Mouse (Mus musculus): Measurements from ENCODE around the gene Ddrgk1. TPM values are rescaled to one million over a fixed set of nuclear protein-coding genes. Genes with fewer than 3 reads are reported as not detected.

The Ddrgk1 gene
- polyA plus RNA-seq, 2 experiments: 27.9 to 35.4 TPM

DNA sequence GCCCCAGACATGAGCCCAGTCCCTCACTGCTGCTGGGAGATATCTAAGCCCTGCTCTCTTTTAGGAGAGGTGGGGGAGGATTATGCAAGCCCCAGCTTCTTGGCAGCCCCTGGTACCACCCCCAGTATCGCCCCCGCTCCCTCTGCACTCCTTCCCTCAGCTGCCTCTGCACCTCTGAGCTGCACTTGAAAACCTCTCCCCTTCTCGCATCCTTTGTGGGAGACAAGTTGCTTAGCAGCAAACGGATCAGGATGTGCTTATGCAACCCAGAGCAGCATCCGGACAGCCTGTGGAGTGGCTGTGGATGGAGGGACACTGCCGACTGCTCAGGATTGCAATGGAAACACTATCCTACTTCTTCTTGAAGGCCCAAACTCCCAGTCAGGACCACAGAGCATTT is 6.9 kb downstream of the Ddrgk1 start:
- Histone ChIP-seq H3K4me1 (replicated peaks; ENCODE audit: control insufficient read depth in 2 of 2, insufficient read depth in 2 of 2, low read length in 1 of 2) (peaks cover 25 to 36% of the 10 kb centered on the region in 2 experiments), H3K4me2 (ENCODE audit: low read depth) (no peak overlapping the region), H3K36me3 (replicated peaks; ENCODE audit: control insufficient read depth, insufficient read depth, low read depth) (peaks cover 44% of the 10 kb centered on the region), H3K9ac (replicated peaks) (no peak overlapping the region), H3K27me3 (ENCODE audit: control insufficient read depth, insufficient read depth, low read length) (no peaks in the 10 kb centered on the region), H3K4me3 (ENCODE audit: insufficient read depth in 1 of 2, low read depth in 2 of 2, low read length in 2 of 2) (no peak overlapping the region), H3K9me3 (ENCODE audit: control insufficient read depth, low read length) (no peaks in the 10 kb centered on the region), H3K27ac (no peak overlapping the region)
- no peak for DNase-seq (ENCODE audit: low read depth in 3 of 3, low spot score in 3 of 3)
- no peak for TF ChIP-seq EP300 (IDR thresholded peaks at IDR 0.05; ENCODE audit: low read depth)
- TF ChIP-seq CTCF (IDR thresholded peaks at IDR 0.05; ENCODE audit: low read depth): no peak
- no peak for ATAC-seq (ENCODE audit: insufficient read depth)
- WGBS (ENCODE audit: insufficient replicate concordance): 80% methylated on average over 6 of the region's 6 CpGs

DNA sequence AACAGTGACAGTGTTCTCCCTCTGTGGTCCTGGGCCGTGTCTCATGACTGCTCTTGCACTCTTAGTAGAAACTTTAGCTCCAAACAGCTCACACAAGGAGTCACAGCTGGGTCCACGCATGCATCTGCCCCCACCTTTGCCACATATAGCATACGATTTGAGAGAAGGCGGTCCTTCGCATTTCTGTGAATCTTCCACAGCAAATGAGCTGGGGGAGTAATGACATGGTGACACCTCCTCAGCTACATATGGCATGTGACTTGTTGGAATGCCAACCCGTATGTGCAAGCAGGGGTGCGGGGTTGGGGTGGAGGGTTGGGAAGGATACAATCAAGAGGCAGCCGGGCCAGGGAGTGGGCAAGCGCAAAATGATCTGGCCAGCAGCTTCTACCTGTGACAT is 7.9 kb downstream of the Ddrgk1 start:
- Histone ChIP-seq H3K27ac (peak overlapping the region; percentile 92), H3K27me3 (ENCODE audit: control insufficient read depth, insufficient read depth, low read length) (no peaks in the 10 kb centered on the region), H3K4me1 (replicated peaks; ENCODE audit: control insufficient read depth in 2 of 2, insufficient read depth in 2 of 2, low read length in 1 of 2) (peaks cover 25 to 36% of the 10 kb centered on the region in 2 experiments), H3K4me2 (ENCODE audit: low read depth) (no peak overlapping the region; the same call in 1 of the 2 replicates), H3K9ac (replicated peaks) (no peak overlapping the region), H3K4me3 (ENCODE audit: insufficient read depth in 1 of 2, low read depth in 2 of 2, low read length in 2 of 2) (no peak overlapping the region), H3K9me3 (ENCODE audit: control insufficient read depth, low read length) (no peaks in the 10 kb centered on the region), H3K36me3 (replicated peaks; ENCODE audit: control insufficient read depth, insufficient read depth, low read depth) (peaks cover 41% of the 10 kb centered on the region)
- ATAC-seq (ENCODE audit: insufficient read depth) (no peak), DNase-seq (ENCODE audit: low read depth in 3 of 3, low spot score in 3 of 3) (no peak)
- WGBS (ENCODE audit: insufficient replicate concordance): 88% methylated on average over 9 of the region's 9 CpGs
- TF ChIP-seq EP300 (IDR thresholded peaks at IDR 0.05; ENCODE audit: low read depth): no peak
- TF ChIP-seq CTCF (IDR thresholded peaks at IDR 0.05; ENCODE audit: low read depth): no peak

DNA sequence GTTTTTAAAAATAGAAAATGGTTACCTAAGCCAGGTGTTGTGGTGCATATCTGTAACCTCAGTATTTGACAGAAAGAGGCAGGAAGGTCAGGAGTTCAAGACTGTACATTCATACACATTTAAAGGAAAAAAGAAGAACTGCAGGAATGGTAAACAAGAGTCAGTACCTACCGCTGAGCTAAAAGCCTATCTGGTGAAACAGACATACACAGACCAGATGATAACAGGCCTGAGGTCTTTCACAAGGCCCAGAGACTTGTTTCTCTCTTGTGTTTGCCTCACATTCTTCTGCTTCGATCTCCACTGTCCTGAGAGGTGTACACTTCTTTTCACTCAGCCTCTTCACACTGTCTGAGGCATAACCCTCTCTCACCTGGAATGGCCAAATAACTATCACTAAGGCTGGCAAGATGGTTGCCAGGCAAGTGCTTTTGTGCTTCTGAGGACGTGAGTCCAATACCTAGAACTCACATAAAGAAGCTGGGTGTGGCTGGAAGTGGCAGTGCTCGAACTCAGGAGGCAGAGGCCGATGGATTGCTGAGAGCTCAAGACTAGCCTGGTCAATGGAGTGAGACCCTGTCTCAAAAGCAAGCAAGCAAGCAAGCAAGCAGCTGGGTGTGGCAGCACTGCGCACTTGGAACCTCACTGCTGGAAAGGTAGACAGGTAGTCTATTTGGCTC is 8.7 kb downstream of the Ddrgk1 start:
- Histone ChIP-seq H3K27ac (peak overlapping the region; percentile 92), H3K27me3 (ENCODE audit: control insufficient read depth, insufficient read depth, low read length) (no peaks in the 10 kb centered on the region), H3K36me3 (replicated peaks; ENCODE audit: control insufficient read depth, insufficient read depth, low read depth) (peaks cover 34% of the 10 kb centered on the region), H3K4me1 (replicated peaks; ENCODE audit: control insufficient read depth in 2 of 2, insufficient read depth in 2 of 2, low read length in 1 of 2) (peaks cover 25 to 36% of the 10 kb centered on the region in 2 experiments), H3K9me3 (ENCODE audit: control insufficient read depth, low read length) (no peaks in the 10 kb centered on the region), H3K4me2 (ENCODE audit: low read depth) (peak overlapping the region; percentile 64), H3K4me3 (ENCODE audit: insufficient read depth in 1 of 2, low read depth in 2 of 2, low read length in 2 of 2) (no peak overlapping the region), H3K9ac (replicated peaks) (peak overlapping the region; percentile 60)
- TF ChIP-seq EP300 (IDR thresholded peaks at IDR 0.05; ENCODE audit: low read depth) (peak; percentile 78), CTCF (IDR thresholded peaks at IDR 0.05; ENCODE audit: low read depth) (no peak)
- ATAC-seq (ENCODE audit: insufficient read depth): peak; percentile 92
- peak; percentile 48 to 63 (median 62) for DNase-seq (ENCODE audit: low read depth in 3 of 3, low spot score in 3 of 3)
- 30% methylated on average over 6 of the region's 6 CpGs for WGBS (ENCODE audit: insufficient replicate concordance)

DNA sequence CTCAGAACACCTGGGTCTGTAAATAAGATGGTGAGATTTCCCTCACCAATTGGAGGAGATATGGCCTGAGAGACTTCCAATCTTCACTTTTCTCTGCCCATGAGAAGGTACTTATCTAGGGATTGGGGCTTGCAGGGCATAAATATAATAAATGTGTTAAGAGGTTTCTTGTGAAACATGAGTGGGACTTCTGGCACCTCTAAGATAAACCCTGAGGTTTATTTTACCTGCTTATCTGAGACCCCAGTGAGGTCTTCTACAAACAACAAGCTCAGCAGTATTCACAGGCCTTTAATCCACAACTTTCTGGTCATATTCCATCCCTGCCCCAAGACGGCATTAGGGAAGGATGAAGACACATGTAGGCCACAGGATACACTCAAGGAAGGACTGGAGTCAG is 10.7 kb downstream of the Ddrgk1 start:
- WGBS (ENCODE audit: insufficient replicate concordance): 42% methylated on average over 1 of the region's 1 CpGs
- Histone ChIP-seq H3K27ac (peak overlapping the region; percentile 63), H3K9ac (replicated peaks) (0 out of 2 replicates have a peak overlapping the region, but pooled peaks have one; percentile 18), H3K4me1 (replicated peaks; ENCODE audit: control insufficient read depth in 2 of 2, insufficient read depth in 2 of 2, low read length in 1 of 2) (peaks cover 25 to 36% of the 10 kb centered on the region in 2 experiments), H3K4me2 (ENCODE audit: low read depth) (no peak overlapping the region), H3K4me3 (ENCODE audit: insufficient read depth in 1 of 2, low read depth in 2 of 2, low read length in 2 of 2) (no peak overlapping the region), H3K27me3 (ENCODE audit: control insufficient read depth, insufficient read depth, low read length) (no peaks in the 10 kb centered on the region), H3K36me3 (replicated peaks; ENCODE audit: control insufficient read depth, insufficient read depth, low read depth) (peaks cover 25% of the 10 kb centered on the region), H3K9me3 (ENCODE audit: control insufficient read depth, low read length) (no peaks in the 10 kb centered on the region)
- ATAC-seq (ENCODE audit: insufficient read depth) (peak; percentile 46; the same call in 1 of the 2 replicates), DNase-seq (ENCODE audit: low read depth in 3 of 3, low spot score in 3 of 3) (no peak)
- no peak for TF ChIP-seq CTCF (IDR thresholded peaks at IDR 0.05; ENCODE audit: low read depth)
- peak; percentile 63 for TF ChIP-seq EP300 (IDR thresholded peaks at IDR 0.05; ENCODE audit: low read depth)

DNA sequence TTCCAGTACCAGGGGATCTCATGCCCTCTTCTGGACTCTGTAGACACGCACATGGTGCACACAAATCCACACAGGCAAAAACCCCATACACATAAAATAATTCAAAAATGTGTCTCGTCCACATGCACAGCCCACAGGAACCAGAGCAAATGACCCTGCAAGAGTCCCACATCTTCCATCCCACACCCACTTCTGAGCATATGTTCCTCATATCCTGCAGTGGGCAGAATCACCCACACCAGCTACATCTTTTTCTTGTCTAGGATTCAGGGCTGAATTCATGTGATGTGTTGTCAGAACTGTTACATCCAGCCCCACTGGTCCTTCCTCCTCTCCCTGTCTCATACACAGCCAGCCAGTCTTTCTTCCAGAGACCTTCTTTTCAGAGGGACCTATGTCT is 11.2 kb downstream of the Ddrgk1 start:
- Histone ChIP-seq H3K4me1 (replicated peaks; ENCODE audit: control insufficient read depth in 2 of 2, insufficient read depth in 2 of 2, low read length in 1 of 2) (peaks cover 25 to 36% of the 10 kb centered on the region in 2 experiments), H3K4me2 (ENCODE audit: low read depth) (no peak overlapping the region), H3K4me3 (ENCODE audit: insufficient read depth in 1 of 2, low read depth in 2 of 2, low read length in 2 of 2) (no peak overlapping the region), H3K27me3 (ENCODE audit: control insufficient read depth, insufficient read depth, low read length) (no peaks in the 10 kb centered on the region), H3K9ac (replicated peaks) (no peak overlapping the region), H3K27ac (no peak overlapping the region; the same call in 1 of the 2 replicates), H3K36me3 (replicated peaks; ENCODE audit: control insufficient read depth, insufficient read depth, low read depth) (peaks cover 21% of the 10 kb centered on the region), H3K9me3 (ENCODE audit: control insufficient read depth, low read length) (no peaks in the 10 kb centered on the region)
- no peak for DNase-seq (ENCODE audit: low read depth in 3 of 3, low spot score in 3 of 3)
- no peak for ATAC-seq (ENCODE audit: insufficient read depth)
- TF ChIP-seq CTCF (IDR thresholded peaks at IDR 0.05; ENCODE audit: low read depth): no peak
- TF ChIP-seq EP300 (IDR thresholded peaks at IDR 0.05; ENCODE audit: low read depth): no peak
- WGBS (ENCODE audit: insufficient replicate concordance): 78% methylated on average over 2 of the region's 2 CpGs
